Mouse (Mus musculus) embryonic facial prominence, embryonic 14.5 days (tissue): ENCODE results near the gene Vmn1r131. TPM values are rescaled to one million over a fixed set of nuclear protein-coding genes. Genes with fewer than 3 reads are reported as not detected.
"Not testable (repeated sequence)": the region's sequence is repeated elsewhere in the genome, so short reads cannot be mapped to it uniquely, and the experiment has no call there.

Source experiments
- ATAC-seq: fragments of 200-750 bp; cut with Nextera tagmentation; 2 replicates; pipeline ENCODE4 v1.8.0; 2017; ENCODE audit warnings: low read depth, moderate number of reproducible peaks, moderate TSS enrichment
- DNase-seq: peaks from one replicate; pipeline ENCODE4 v3.0.0-alpha.2; 2015; ENCODE audit warnings: low spot score
- H3K27ac ChIP-seq: fragments of 300-500 bp; sonication (generic); replicated peaks from 2 replicates; pipeline ENCODE4 v1.5.1; 2014; ENCODE audit warnings: low read depth, mild to moderate bottlenecking, low read length, moderate library complexity
- H3K27me3 ChIP-seq: fragments of 300-500 bp; sonication (generic); replicated peaks from 2 replicates; pipeline ENCODE4 v1.6.1; 2014; ENCODE audit warnings: low read length; ENCODE audit not compliant: control insufficient read depth, insufficient read depth
- H3K36me3 ChIP-seq: fragments of 300-500 bp; sonication (generic); 2 replicates; pipeline ENCODE4 v1.6.1; 2014; ENCODE audit warnings: low read length, mixed read lengths; ENCODE audit not compliant: control insufficient read depth, insufficient read depth
- H3K4me1 ChIP-seq: fragments of 300-500 bp; sonication (generic); 2 replicates; pipeline ENCODE4 v1.6.1; 2014; ENCODE audit warnings: antibody characterized with exemption, low read length; ENCODE audit not compliant: control insufficient read depth, insufficient read depth
- H3K4me2 ChIP-seq: fragments of 300-500 bp; sonication (generic); 2 replicates; pipeline ENCODE4 v1.6.1; 2014; ENCODE audit warnings: low read depth, mild to moderate bottlenecking, low read length, moderate library complexity, mixed read lengths
- H3K4me3 ChIP-seq: fragments of 300-500 bp; sonication (generic); 2 replicates; pipeline ENCODE4 v1.5.1; 2014; ENCODE audit warnings: low read depth, mild to moderate bottlenecking, low read length
- H3K9ac ChIP-seq: fragments of 300-500 bp; sonication (generic); 2 replicates; pipeline ENCODE4 v1.6.1; 2014; ENCODE audit warnings: low read depth, mild to moderate bottlenecking, low read length, moderate library complexity, mixed read lengths
- H3K9me3 ChIP-seq: fragments of 300-500 bp; sonication (generic); 2 replicates; pipeline ENCODE4 v1.6.1; 2016; ENCODE audit warnings: low read length; ENCODE audit not compliant: control insufficient read depth
- WGBS: fragments of 180-500 bp; shearing (Covaris S2); extraction: QIAGEN DNeasy Blood & Tissue Kit; methylation state at CpG from one replicate; pipeline ENCODE4 v1.1.7; 2014; 5-methylcytosine and 5-hydroxymethylcytosine counted together
- polyA plus RNA-seq: library from polyadenylated mRNA; unstranded; fragments of >200 nt; fragmentation: Nextera tagmentation; extraction: Ambion mirVana; gene quantifications from 2 replicates; pipeline ENCODE4 v1.2.1, GENCODE M21; 2014

The Vmn1r131 gene
- polyA plus RNA-seq, result not detected in 2 replicates

DNA sequence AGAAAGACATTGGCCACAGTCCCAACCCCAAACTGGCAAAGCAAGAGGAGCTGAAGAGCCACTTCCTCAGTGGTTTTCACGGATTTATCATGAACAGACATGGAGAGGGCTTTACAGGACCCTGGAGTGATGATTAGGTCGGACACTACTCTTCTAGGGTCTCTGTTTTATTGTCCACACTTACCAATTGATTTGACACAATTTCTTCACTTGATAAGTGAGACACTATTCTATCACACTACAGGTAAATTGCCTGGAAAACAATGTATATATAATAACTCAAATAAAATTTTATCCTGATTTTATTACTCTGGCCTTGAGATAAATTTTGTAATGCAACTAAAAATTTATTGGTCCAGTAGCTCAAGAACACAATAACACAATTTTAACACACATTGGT lies at the start of gene Vmn1r131:
Vmn1r131 (minus strand) TSS at position 101 of the 400 bp plus-strand sequence.
- not testable (repeated sequence) for H3K9me3 ChIP-seq, DNase-seq, H3K36me3 ChIP-seq, H3K4me2 ChIP-seq, H3K27ac ChIP-seq, H3K4me1 ChIP-seq, H3K9ac ChIP-seq, H3K4me3 ChIP-seq, ATAC-seq, H3K27me3 ChIP-seq
- WGBS, result no CpG with 5 or more reads among the region's 2 CpGs

DNA sequence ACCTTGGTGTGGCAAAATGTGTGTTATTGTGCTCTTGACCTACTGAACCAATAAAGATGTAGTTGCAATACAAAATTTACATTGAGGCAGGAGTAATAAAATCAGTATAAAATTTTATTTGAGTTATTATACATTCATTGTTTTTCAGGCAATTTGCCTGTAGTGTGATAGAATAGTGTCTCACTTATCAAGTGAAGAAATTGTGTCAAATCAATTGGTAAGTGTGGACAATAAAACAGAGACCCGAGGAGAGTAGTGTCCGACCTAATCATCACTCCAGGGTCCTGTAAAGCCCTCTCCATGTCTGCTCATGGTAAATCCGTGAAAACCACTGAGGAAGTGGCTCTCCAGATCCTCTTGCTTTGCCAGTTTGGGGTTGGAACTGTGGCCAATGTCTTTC lies 34.4 kb downstream of the Vmn1r131 start, which contains the start of gene Vmn1r130:
Vmn1r130 (plus strand) TSS at position 301 of the 400 bp plus-strand sequence.
- H3K36me3 ChIP-seq, H3K9ac ChIP-seq, H3K9me3 ChIP-seq, ATAC-seq, H3K27me3 ChIP-seq, H3K4me1 ChIP-seq, H3K4me3 ChIP-seq, H3K27ac ChIP-seq, H3K4me2 ChIP-seq, DNase-seq: not testable (repeated sequence)
- no CpG with 5 or more reads among the region's 3 CpGs for WGBS

Other genes starting within 250 kb of the Vmn1r131 start
- not detected in 2 replicates for gene Vmn1r126, start 244.6 kb downstream of the Vmn1r131 start, polyA plus RNA-seq
- gene Vmn1r127, start 226.2 kb downstream of the Vmn1r131 start, polyA plus RNA-seq, result not detected in 2 replicates
- not detected in 2 replicates for gene Vmn1r128, start 196.7 kb downstream of the Vmn1r131 start, polyA plus RNA-seq
- gene Vmn1r129, start 184.8 kb downstream of the Vmn1r131 start, polyA plus RNA-seq, result not detected in 2 replicates
- not detected in 2 replicates for gene Gm6882, start 113.3 kb downstream of the Vmn1r131 start, polyA plus RNA-seq
- gene Vmn1r130, start 34.3 kb downstream of the Vmn1r131 start, polyA plus RNA-seq, result not detected in 2 replicates
- not detected in 2 replicates for gene Vmn1r132, start 68.0 kb upstream of the Vmn1r131 start, polyA plus RNA-seq
- not detected in 2 replicates for gene Gm4175, start 215.4 kb upstream of the Vmn1r131 start, polyA plus RNA-seq